Mouse (Mus musculus): ENCODE measurements around the gene Trim68. TPM values are rescaled to one million over a fixed set of nuclear protein-coding genes. Genes with fewer than 3 reads are reported as not detected.
"Not testable (repeated sequence)": the region's sequence is repeated elsewhere in the genome, so short reads cannot be mapped to it uniquely, and the experiment has no call there.

The Trim68 gene
- total RNA-seq (2018; cell fraction: chromatin; rRNA removed) = 10 to 100 TPM in 15 of 26 experiments, 1 to 10 TPM in 11; 3.6 to 28.4 (median 12.6) TPM
- 1 to 10 TPM in 24 of 26 experiments, under 1 TPM in 2; 0.94 to 3.3 (median 2.3) TPM for total RNA-seq (2018; cell fraction: cytosol; rRNA removed)
- total RNA-seq (2018; cell fraction: nucleus; rRNA removed) = 10 to 100 TPM in 10 of 26 experiments, 1 to 10 TPM in 16; 2.5 to 21.4 (median 9.2) TPM
- 2.3 to 3.3 TPM (median 2.8 TPM) in 3 replicates for polyA plus RNA-seq (2018)

DNA sequence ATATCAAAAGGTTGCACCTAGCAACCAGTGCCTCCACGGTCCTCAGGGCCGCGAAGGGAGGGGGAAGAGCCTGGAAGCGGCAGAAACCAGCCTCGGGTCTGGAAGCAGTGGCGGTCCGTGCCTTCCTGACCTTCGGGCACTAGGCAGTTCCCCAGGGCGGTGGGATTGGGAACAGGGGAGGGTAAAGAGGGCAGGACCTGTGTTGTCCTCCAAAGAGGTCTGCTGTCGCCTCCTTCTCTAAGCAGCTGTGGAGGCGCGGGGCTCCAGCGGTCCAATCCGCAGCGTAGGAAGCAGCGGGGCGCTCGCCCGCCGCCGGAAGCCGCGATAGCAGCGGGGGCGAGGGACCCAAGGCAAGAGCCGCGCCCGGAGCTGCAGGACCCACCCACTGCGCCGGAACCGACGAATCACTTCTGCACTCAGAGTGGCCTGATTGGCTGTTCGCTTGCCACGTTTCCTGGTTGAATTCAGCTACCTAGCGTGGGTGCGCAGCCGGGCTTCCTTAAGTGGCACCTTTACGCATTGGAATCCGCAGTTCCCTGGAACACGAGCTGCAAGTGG lies at the start of gene Trim68:
Trim68 (minus strand) TSS at position 384 of the 558 bp plus-strand sequence.
- 1% methylated on average over 31 of the region's 40 CpGs for WGBS (ENCODE audit: missing documents)
- no peaks in the 10 kb centered on the region for H3K36me3 ChIP-seq (ENCODE audit: inconsistent target)
- no peaks in the 10 kb centered on the region for H3K79me2 ChIP-seq (ENCODE audit: inconsistent target)
- H3K4me3 ChIP-seq (ENCODE audit: inconsistent target) = peak within 1 kb of the TSS; percentile 59
- H3K27ac ChIP-seq = peak within 1 kb of the TSS; percentile 17; the same call in 1 of the 2 replicates

- Histone ChIP-seq H3K27ac (no peak overlapping the region), H3K79me2 (ENCODE audit: inconsistent target) (no peaks in the 10 kb centered on the region), H3K4me3 (ENCODE audit: inconsistent target) (no peak overlapping the region), H3K36me3 (ENCODE audit: inconsistent target) (no peaks in the 10 kb centered on the region)
- WGBS (ENCODE audit: missing documents) = 58% methylated on average over 1 of the region's 1 CpGs
These were observed 46.7 kb upstream of the Trim68 start for GRCm38 (mm10) chr7:102733793-102734192.

DNA sequence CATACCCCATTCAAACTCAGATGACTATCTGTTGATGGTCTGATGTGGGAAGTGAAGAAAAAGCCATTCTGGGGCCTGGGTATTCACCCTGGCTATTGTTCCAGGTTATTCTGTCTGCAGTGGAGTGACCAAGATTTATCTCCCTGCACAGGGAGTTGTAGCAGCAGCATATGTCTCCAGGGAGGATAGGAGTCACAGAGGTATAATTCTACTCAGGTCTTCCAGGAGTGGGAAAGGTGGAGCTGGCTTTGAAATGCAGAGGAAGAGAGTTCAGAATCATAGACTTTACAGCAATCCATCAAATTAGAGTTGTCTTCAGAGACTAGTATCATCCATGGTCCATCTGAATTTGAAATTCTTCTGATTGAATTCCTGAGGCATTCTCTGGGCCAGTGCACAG lies 40.3 kb upstream of the Trim68 start, which contains the start of gene Olfr559:
Olfr559 (minus strand) TSS at position 101 of the 400 bp plus-strand sequence.
- H3K4me3 ChIP-seq (ENCODE audit: inconsistent target) = no peak within 1 kb of the TSS
- H3K27ac ChIP-seq = no peak within 1 kb of the TSS
- no peaks in the 10 kb centered on the region for H3K36me3 ChIP-seq (ENCODE audit: inconsistent target)
- no peaks in the 10 kb centered on the region for H3K79me2 ChIP-seq (ENCODE audit: inconsistent target)

DNA sequence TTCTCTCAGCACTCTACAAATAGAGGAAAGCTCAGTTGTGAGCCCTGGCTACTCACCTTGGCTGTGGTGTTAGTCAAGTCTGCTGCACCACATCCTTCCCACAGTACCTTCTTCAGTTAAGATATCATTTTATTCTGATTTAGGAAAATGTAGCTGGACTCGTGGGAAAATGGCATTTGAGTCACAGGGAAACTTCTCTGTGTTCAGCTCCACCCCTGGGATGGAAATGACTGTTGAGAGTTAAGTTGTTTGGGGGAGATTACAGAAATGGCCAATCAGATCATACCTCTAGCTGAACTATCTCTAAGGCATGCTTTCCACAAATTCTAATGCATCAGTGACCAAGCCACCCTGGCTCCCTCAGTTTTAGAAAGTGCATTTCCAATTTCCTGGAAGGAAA lies 31.8 kb upstream of the Trim68 start, which contains the start of gene Olfr33:
Olfr33 (minus strand) TSS at position 101 of the 400 bp plus-strand sequence.
- no peak within 1 kb of the TSS for H3K4me3 ChIP-seq (ENCODE audit: inconsistent target)
- no peak within 1 kb of the TSS for H3K27ac ChIP-seq
- H3K36me3 ChIP-seq (ENCODE audit: inconsistent target) = no peaks in the 10 kb centered on the region
- WGBS (ENCODE audit: missing documents) = 45% methylated on average over 1 of the region's 1 CpGs
- H3K79me2 ChIP-seq (ENCODE audit: inconsistent target) = no peaks in the 10 kb centered on the region

- H3K36me3 ChIP-seq (ENCODE audit: inconsistent target) = no peaks in the 10 kb centered on the region
- no peak within 1 kb of the TSS for H3K27ac ChIP-seq
- no peaks in the 10 kb centered on the region for H3K79me2 ChIP-seq (ENCODE audit: inconsistent target)
- no peak within 1 kb of the TSS for H3K4me3 ChIP-seq (ENCODE audit: inconsistent target)
These were observed 14.8 kb upstream of the Trim68 start, which contains the start of gene Olfr558 for GRCm38 (mm10) chr7:102701915-102702314. TSS of gene Olfr558 (plus strand) at chr7:102702215.

- H3K27ac ChIP-seq = no peak overlapping the region
- WGBS (ENCODE audit: missing documents) = 94% methylated on average over 7 of the region's 7 CpGs
- no peak overlapping the region for H3K4me3 ChIP-seq (ENCODE audit: inconsistent target)
- H3K79me2 ChIP-seq (ENCODE audit: inconsistent target) = no peaks in the 10 kb centered on the region
- no peaks in the 10 kb centered on the region for H3K36me3 ChIP-seq (ENCODE audit: inconsistent target)
These were observed 11.3 kb upstream of the Trim68 start for GRCm38 (mm10) chr7:102698461-102698860.

DNA sequence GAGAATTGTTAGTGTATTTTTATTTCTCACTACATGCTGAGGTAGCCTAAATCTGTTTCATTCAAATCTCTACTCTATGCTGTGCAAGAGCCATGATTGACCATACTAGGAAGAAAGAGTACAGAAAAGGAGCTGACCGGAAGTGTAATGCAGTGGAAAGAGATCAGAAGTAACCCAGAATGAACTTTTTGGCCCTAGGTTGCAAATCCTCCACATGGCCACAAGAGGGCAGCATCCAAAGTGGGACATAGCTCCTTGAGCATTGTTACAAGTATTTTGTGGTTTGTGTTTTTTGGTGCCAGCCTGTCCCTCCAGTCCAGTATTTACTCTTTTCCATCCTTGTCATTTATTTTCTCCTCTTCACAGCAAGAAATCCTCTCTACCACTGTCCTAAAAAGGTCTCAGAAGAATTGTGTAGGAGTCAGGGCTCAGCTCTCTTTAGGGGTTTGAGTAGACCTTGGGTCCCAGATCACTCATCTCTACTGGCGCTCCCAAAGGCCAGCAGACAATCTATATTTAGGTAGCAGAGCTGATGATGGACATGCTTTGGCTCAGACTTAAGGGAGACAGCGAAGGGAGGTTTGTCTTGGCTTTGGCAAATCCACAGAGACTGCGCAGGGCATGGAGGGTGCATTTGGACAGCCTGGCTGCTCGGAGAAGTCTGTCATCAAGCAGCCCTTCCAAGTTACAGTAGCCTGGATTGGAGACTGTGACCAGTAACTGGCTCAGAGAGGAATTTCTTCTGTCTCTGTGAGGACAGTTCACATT lies 8.4 kb upstream of the Trim68 start, which contains the start of gene Olfr557:
Olfr557 (plus strand) TSS at position 553 of the 768 bp plus-strand sequence.
- 72% methylated on average over 5 of the region's 5 CpGs for WGBS (ENCODE audit: missing documents)
- no peak within 1 kb of the TSS for H3K27ac ChIP-seq
- no peaks in the 10 kb centered on the region for H3K79me2 ChIP-seq (ENCODE audit: inconsistent target)

DNA sequence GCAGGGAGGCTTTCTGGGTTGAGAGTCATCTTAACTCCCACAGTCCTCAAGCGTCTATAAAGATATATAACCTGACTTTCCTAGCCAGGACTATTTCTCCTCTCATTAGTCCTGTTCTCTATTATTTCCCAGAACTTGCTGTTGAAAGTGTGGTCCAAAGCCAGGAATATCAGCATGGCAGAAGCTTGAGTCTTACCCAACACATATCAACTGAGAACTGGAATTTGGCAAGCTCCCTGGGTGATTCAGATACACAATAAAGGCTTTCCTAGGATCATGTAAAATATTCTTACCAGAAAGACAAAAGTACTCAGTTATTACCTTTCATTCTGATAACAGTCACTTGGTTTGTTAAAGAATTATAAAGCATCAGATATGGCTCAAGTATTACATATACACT lies 5.2 kb downstream of the Trim68 start:
- Histone ChIP-seq H3K79me2 (ENCODE audit: inconsistent target) (no peaks in the 10 kb centered on the region), H3K27ac (no peak overlapping the region), H3K4me3 (ENCODE audit: inconsistent target) (no peak overlapping the region), H3K36me3 (ENCODE audit: inconsistent target) (no peaks in the 10 kb centered on the region)
- WGBS (ENCODE audit: missing documents) = 87% methylated on average over 1 of the region's 1 CpGs

More for the DNA sequence above, 8.4 kb upstream of the Trim68 start, which contains the start of gene Olfr557:
- Histone ChIP-seq H3K4me3 (ENCODE audit: inconsistent target) (no peak within 1 kb of the TSS), H3K36me3 (ENCODE audit: inconsistent target) (no peaks in the 10 kb centered on the region)

- Histone ChIP-seq H3K79me2 (ENCODE audit: inconsistent target) (no peaks in the 10 kb centered on the region), H3K4me3 (ENCODE audit: inconsistent target) (no peak overlapping the region), H3K36me3 (ENCODE audit: inconsistent target) (no peaks in the 10 kb centered on the region), H3K27ac (no peak overlapping the region)
- 60% methylated on average over 2 of the region's 2 CpGs for WGBS (ENCODE audit: missing documents)
These were observed 10.9 kb downstream of the Trim68 start for GRCm38 (mm10) chr7:102676225-102676624.

DNA sequence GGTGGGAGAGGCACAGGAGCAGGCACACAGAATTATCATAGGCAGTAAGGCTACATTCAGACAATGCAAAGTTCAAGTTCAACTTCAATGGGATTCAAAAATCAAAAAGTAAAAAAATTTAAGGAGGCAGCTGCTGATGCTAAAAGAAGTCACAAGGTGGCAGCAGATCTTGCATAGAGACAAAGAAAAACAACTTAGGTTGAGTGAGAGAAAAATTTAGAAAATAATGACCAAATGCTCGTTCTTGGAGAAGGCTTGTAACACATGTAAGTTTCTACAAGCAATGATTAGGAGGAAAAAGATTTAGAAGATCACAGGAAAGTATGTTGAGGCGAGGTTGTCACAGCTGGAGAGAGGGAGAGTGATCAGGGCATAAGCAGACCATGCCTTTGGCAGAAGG lies 21.7 kb downstream of the Trim68 start:
- Histone ChIP-seq H3K36me3 (ENCODE audit: inconsistent target) (no peaks in the 10 kb centered on the region), H3K79me2 (ENCODE audit: inconsistent target) (no peaks in the 10 kb centered on the region), H3K4me3 (ENCODE audit: inconsistent target) (no peak overlapping the region), H3K27ac (no peak overlapping the region)
- WGBS (ENCODE audit: missing documents) = 28% methylated on average over 2 of the region's 2 CpGs

GRCm38 (mm10) chr7:102664599-102664998 lies 22.5 kb downstream of the Trim68 start, which contains the start of gene Olfr556:
TSS of gene Olfr556 (plus strand) at chr7:102664899.
- WGBS (ENCODE audit: missing documents) = 84% methylated on average over 3 of the region's 3 CpGs
- H3K27ac ChIP-seq = no peak within 1 kb of the TSS

GRCm38 (mm10) chr7:102658523-102658922 lies 28.6 kb downstream of the Trim68 start, which contains the start of gene Olfr555:
TSS of gene Olfr555 (plus strand) at chr7:102658823.
- WGBS (ENCODE audit: missing documents) = 84% methylated on average over 1 of the region's 1 CpGs
- H3K4me3 ChIP-seq (ENCODE audit: inconsistent target) = no peak within 1 kb of the TSS
- H3K27ac ChIP-seq = no peak within 1 kb of the TSS
- H3K36me3 ChIP-seq (ENCODE audit: inconsistent target) = no peaks in the 10 kb centered on the region
- H3K79me2 ChIP-seq (ENCODE audit: inconsistent target) = no peaks in the 10 kb centered on the region

More at GRCm38 (mm10) chr7:102664599-102664998, 22.5 kb downstream of the Trim68 start, which contains the start of gene Olfr556:
- Histone ChIP-seq H3K36me3 (ENCODE audit: inconsistent target) (no peaks in the 10 kb centered on the region), H3K79me2 (ENCODE audit: inconsistent target) (no peaks in the 10 kb centered on the region), H3K4me3 (ENCODE audit: inconsistent target) (no peak within 1 kb of the TSS)

- not testable (repeated sequence) for H3K79me2 ChIP-seq (ENCODE audit: inconsistent target); H3K4me3 ChIP-seq (ENCODE audit: inconsistent target); H3K36me3 ChIP-seq (ENCODE audit: inconsistent target); H3K27ac ChIP-seq
- WGBS (ENCODE audit: missing documents) = 90% methylated on average over 2 of the region's 4 CpGs
These were observed 42.2 kb downstream of the Trim68 start for GRCm38 (mm10) chr7:102644945-102645344.

DNA sequence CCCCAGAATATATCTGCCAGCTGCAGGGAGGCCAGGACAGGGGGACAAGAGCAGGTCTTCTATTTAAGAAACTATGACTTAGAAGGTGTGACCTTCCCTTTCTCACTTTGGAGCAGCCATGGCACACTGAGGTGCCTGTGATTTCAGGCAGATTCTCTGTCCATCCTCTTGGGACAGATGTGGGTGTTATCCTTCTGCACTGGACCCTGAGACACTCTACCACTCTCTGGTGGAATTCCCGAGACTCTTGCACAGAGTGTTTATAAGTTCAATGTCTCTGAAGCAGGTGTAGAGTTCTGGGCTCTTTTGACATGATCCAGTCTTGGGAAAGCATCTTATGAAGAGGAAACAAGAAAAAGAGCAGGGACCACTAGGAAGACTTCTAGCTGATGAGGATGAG lies 49.0 kb downstream of the Trim68 start, which contains the start of gene Olfr554:
Olfr554 (plus strand) TSS at position 301 of the 400 bp plus-strand sequence.
- Histone ChIP-seq H3K36me3 (ENCODE audit: inconsistent target) (no peaks in the 10 kb centered on the region), H3K79me2 (ENCODE audit: inconsistent target) (no peaks in the 10 kb centered on the region), H3K4me3 (ENCODE audit: inconsistent target) (no peak within 1 kb of the TSS), H3K27ac (no peak within 1 kb of the TSS)
- WGBS (ENCODE audit: missing documents) = 80% methylated on average over 1 of the region's 1 CpGs

All from macrophage (primary cell).